Mouse (Mus musculus): ENCODE results near the gene Dpm3.

- TF ChIP-seq KAT2A (conservative IDR thresholded peaks at IDR 0.05; ENCODE audit: low read depth, low read length) (no peak), CTCF (IDR thresholded peaks at IDR 0.05 in 2 of 3, conservative IDR thresholded peaks at IDR 0.05 in 1 of 3; ENCODE audit: control insufficient read depth in 1 of 3, insufficient read depth in 1 of 3, low read depth in 2 of 3, low read length in 3 of 3, poor library complexity in 1 of 3, severe bottlenecking in 1 of 3) (no peak), MAX (IDR thresholded peaks at IDR 0.05; ENCODE audit: low read length) (no peak), MAFK (IDR thresholded peaks at IDR 0.05; ENCODE audit: borderline replicate concordance, low read depth, low read length) (no peak), CHD2 (IDR thresholded peaks at IDR 0.05; ENCODE audit: low read length) (no peak), POLR2A (IDR thresholded peaks at IDR 0.05; ENCODE audit: control insufficient read depth in 1 of 2, insufficient read depth in 1 of 2, low read depth in 1 of 2, low read length in 2 of 2, poor library complexity in 1 of 2) (no peak), EP300 (IDR thresholded peaks at IDR 0.05; ENCODE audit: low read depth in 1 of 2, low read length in 2 of 2) (no peak)
Observed at GRCm38 (mm10) chr3:89210731-89211130, 48.4 kb upstream of the Dpm3 start.

Measured in MEL (cell line).